Mouse (Mus musculus): ENCODE data around the gene Psma2.
A peak's percentile ranks its signal among the peaks of the same experiment; 100 is the strongest.

GRCm38 (mm10) chr13:14612926-14613529 lies at the start of gene Psma2, which contains the start of gene Mrpl32:
- TF ChIP-seq CTCF (conservative IDR thresholded peaks at IDR 0.05; ENCODE audit: insufficient read depth, insufficient read length, low read depth, low read length) (no peak), POLR2A (IDR thresholded peaks at IDR 0.05; ENCODE audit: low read depth, low read length) (peak; percentile 83)
